Mouse (Mus musculus) bone marrow macrophage, adult 2 months (primary cell): ENCODE results near the gene Ppp1r11. TPM values are rescaled to one million over a fixed set of nuclear protein-coding genes. Genes with fewer than 3 reads are reported as not detected.

Source experiments
- H3K27ac ChIP-seq: 2 replicates; pipeline ENCODE4 v1.5.1; 2012; ENCODE audit warnings: low read depth, low read length; ENCODE audit not compliant: insufficient read depth
- H3K4me1 ChIP-seq: 2 replicates; pipeline ENCODE4 v1.6.1; 2012; ENCODE audit warnings: low read length; ENCODE audit not compliant: control insufficient read depth, insufficient read depth
- H3K4me3 ChIP-seq: 2 replicates; pipeline ENCODE4 v1.5.1; 2012; ENCODE audit warnings: mild to moderate bottlenecking, low read length, moderate library complexity; ENCODE audit not compliant: insufficient read depth
- CTCF ChIP-seq: IDR thresholded peaks from 2 replicates; pipeline ENCODE4 v1.5.1; 2012; ENCODE audit warnings: low read depth, mild to moderate bottlenecking, low read length, moderate library complexity
- POLR2A ChIP-seq: IDR thresholded peaks from 2 replicates; pipeline ENCODE4 v1.6.1; 2012; ENCODE audit warnings: mild to moderate bottlenecking, low read depth, low read length, borderline replicate concordance
- polyA plus RNA-seq: library from polyadenylated mRNA; stranded (reverse); fragments of >200 nt; gene quantifications from 2 replicates; pipeline ENCODE4 v1.2.4, GENCODE M21; 2012; ENCODE audit not compliant: missing spikeins, insufficient read depth, insufficient read length

Gene Ppp1r11
- polyA plus RNA-seq, 1 experiment: 64.4 TPM

DNA sequence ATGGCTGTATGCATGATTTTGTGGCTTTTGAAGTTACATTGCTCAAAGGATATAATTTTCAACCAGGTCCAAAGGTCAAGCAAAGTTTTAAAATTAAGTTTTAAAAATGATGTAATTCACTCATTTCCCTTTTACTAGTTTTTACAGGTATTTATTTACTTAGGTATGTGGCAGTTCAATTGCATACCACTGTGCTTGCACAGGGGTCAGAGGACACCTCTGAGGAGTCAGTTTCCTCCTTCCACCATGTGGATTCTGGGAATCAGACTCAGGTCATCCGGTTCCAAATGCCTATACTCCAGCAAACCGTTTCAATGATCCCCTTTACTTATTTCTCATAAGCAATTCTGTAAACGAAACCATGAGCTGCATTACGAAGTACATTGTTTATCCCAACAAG, 28.8 kb downstream of the Ppp1r11 start:
- no peak overlapping the region for H3K27ac ChIP-seq
- no peak overlapping the region for H3K4me3 ChIP-seq
- H3K4me1 ChIP-seq: no peaks in the 10 kb centered on the region
- no peak for TF ChIP-seq CTCF
- no peak for TF ChIP-seq POLR2A

DNA sequence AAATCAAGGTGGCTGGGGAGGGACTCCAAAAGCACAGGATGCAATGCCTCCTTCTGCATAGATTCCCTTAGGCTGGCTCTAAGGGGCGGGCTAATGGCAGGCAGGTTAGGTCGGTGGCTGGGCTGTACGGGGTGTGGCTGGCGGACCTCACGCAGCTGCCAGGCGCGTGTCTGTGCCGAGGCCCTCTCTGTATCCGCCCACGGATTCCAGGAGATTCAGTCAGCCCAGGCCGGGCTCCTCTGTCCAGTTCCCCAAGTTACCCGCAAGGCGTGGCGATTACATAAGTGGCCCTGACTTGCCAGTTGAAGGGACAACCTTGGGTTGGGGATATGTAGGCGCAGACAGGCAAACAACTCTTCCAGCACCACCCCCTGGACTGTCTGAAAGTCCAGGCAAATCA, 31.3 kb downstream of the Ppp1r11 start:
- Histone ChIP-seq H3K27ac (no peak overlapping the region), H3K4me3 (no peak overlapping the region), H3K4me1 (no peaks in the 10 kb centered on the region)
- TF ChIP-seq POLR2A: no peak
- TF ChIP-seq CTCF: no peak

DNA sequence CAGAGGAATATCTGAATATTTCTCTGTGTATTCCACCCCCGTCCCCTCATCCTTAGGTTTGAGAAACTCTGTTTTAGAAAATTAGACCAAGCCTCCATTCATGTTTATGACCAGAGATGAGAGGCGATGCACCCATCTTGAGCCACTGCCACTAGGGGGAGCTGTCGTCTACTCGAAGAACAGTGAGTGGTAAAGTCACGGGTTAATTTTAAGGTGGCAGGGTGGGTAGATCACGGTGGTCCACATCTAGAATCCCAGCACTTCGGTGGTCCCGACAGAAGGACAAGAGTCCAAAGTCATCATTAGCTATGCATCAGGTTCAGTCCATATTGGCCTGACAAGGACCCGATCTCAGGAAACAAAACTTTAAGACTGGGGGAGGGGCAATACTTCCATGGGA, 36.5 kb downstream of the Ppp1r11 start:
- Histone ChIP-seq H3K27ac (no peak overlapping the region), H3K4me1 (no peaks in the 10 kb centered on the region), H3K4me3 (no peak overlapping the region)
- peak; percentile 98 for TF ChIP-seq CTCF
- no peak for TF ChIP-seq POLR2A

DNA sequence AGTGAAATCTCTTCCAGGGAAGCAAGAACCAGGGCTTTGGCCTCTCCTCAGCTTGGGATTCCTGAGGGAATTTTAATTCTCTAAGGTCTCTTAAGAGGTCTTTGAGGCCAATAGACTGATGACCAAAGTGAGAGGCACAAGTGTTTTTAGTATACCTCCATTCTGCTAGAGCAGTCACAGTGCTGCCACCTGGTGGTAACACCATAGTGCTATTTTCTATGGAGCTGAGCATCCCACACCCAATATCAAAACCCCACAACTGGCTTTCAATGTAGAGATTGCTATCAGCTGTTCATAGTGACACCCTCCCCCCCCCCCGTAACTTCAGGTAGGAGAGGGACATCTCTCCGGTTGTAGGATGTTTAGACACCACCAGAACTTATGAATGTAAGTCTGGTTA, 37.4 kb downstream of the Ppp1r11 start:
- no peak overlapping the region for H3K4me3 ChIP-seq
- no peak for TF ChIP-seq CTCF
- no peak for TF ChIP-seq POLR2A
- no peak overlapping the region for H3K27ac ChIP-seq
- H3K4me1 ChIP-seq: no peaks in the 10 kb centered on the region

DNA sequence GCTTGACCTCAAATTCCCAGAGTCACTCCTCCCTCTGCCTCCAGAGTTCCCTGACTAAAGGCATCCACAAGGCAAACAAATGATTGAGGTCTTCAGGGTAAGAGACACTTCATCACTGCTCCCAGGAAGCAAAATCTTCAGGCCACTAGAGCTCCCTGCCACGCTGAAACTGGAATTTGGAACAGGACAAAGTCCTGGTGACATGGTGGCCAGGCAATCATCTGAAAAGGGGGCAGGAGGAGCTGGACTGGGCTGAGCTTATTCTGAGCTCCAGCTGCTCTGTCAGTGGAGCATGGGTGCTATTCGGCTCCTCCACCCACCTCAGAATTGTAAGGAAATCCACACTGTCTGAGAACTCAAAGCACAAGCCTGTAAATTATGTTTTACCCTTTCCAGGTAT, 39.5 kb downstream of the Ppp1r11 start:
- Histone ChIP-seq H3K4me1 (no peaks in the 10 kb centered on the region), H3K27ac (no peak overlapping the region), H3K4me3 (no peak overlapping the region)
- TF ChIP-seq POLR2A (no peak), CTCF (no peak)

DNA sequence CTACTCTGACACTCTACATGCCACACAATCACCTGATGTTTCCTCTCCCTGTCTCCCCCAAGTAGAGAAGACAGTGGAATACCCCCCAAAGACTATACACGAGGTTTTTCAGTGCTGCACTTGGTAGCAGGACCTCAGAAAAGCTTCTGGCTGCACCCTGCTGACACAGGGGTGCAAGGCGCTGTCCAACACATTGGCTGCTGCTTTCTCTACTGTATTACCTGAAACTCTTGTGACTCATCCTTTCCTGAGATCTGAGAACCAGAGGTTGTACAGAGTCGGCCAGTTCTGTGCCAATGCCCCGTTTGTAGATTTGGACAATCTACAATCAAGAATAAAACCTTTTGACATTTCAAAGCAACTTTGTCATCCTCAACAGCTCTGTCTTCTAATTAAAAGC, 41.7 kb downstream of the Ppp1r11 start:
- no peak for TF ChIP-seq CTCF
- no peak for TF ChIP-seq POLR2A
- Histone ChIP-seq H3K27ac (no peak overlapping the region), H3K4me3 (no peak overlapping the region), H3K4me1 (peaks cover 9% of the 10 kb centered on the region)

DNA sequence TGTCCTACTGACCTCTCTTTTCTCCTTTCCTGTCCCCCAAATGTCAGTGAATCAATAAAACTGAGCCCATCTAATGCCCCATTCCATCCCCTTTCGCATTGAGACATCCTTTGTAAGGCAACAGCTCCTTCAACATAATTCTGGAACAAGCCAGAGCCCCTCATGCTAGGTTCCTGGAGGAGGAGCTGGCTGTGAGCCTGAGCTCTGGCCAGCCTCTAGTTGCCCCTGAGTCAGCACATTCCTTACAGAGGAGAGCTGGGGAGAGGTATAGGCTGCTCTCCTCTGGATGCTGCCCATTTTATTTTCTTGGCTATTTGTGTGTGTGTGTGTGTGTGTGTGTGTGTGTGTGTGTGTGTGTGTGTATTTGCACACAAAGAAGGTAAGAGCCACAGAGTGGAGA, 43.3 kb downstream of the Ppp1r11 start:
- TF ChIP-seq POLR2A (no peak), CTCF (no peak)
- no peak overlapping the region for H3K27ac ChIP-seq
- H3K4me3 ChIP-seq: no peak overlapping the region
- peaks cover 16% of the 10 kb centered on the region for H3K4me1 ChIP-seq

DNA sequence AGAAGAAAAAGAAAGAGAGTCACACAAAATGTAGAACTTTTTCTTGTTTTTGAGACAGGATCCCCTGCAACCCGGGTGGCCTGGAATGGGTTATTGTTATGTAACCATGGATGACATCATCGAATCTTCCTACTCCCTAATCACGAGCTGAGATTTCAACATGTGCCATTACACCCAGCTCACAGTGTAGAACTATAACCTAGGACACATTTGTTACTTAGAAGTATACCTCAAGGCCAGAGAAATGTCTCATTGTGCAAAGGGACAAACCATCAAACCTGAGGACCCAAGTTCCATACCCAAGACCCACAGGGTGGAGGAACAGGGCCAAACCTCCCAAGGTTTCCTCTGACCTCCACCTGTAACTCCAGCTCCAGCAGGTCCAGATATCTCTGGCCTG, 47.9 kb downstream of the Ppp1r11 start:
- H3K27ac ChIP-seq: peak overlapping the region; percentile 89
- H3K4me3 ChIP-seq: no peak overlapping the region
- H3K4me1 ChIP-seq: peaks cover 18% of the 10 kb centered on the region
- TF ChIP-seq POLR2A (no peak), CTCF (no peak)

DNA sequence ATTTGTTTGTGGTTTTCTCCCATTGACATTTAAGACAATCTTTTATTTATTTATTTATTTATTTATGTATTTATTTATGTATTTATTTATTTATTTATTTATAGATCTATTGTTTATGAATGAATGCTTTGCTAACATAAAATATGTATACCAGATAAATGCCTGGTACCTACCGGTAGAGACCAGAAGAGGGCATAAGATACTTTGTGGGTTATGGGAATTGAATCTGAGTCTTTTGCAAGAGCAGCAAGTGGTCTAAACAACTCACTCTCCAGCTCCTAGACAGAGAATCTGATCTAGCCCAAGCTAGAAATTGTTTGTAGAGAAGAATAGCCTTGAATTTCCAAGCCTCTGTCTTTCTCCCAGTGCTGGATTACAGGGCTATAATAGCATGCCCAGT, 50.9 kb downstream of the Ppp1r11 start:
- H3K4me1 ChIP-seq: peaks cover 18% of the 10 kb centered on the region
- no peak for TF ChIP-seq POLR2A
- no peak for TF ChIP-seq CTCF
- no peak overlapping the region for H3K4me3 ChIP-seq
- no peak overlapping the region for H3K27ac ChIP-seq

DNA sequence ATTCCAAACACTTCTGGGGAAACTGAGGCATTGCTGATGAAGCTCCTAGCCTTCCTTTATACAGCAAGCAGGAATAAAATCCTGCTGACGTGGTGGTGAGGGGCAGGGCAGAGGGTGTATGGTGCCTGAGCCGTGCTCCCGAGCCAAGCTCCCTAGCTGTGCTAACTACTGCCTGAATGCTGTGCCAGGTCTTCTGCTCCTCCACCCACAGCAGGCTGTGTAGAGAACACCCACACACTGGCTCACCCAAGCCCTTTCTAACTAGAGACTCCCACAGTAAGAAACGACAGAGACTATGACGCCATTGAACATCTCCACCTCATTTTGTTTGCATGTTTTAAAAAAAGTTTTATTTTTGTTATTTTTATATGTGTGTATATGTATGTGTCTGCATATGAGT, 51.5 kb downstream of the Ppp1r11 start:
- no peak for TF ChIP-seq CTCF
- no peak for TF ChIP-seq POLR2A
- peaks cover 11% of the 10 kb centered on the region for H3K4me1 ChIP-seq
- H3K4me3 ChIP-seq: no peak overlapping the region
- no peak overlapping the region for H3K27ac ChIP-seq

DNA sequence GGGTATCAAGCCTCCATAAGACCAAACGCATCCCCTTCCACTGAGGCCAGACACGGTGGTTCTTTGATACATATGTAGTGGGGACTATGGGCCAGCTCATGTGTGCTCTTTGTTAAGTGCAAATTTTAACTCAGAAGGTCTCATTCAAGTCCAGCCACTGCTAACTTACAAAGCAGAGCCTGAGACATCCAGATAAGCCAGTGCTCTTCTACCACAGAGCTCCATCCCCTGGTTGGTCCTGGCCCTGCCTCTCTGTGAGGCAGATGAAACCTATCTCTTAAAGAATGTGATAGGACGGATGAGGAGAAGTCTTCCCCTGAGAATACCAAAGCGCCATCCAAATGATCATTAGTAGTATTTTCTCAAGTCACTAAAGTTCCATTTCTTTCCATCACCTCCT, 52.2 kb downstream of the Ppp1r11 start:
- Histone ChIP-seq H3K27ac (no peak overlapping the region), H3K4me1 (peaks cover 6% of the 10 kb centered on the region)
- TF ChIP-seq CTCF (no peak), POLR2A (no peak)

More for the DNA sequence above, 52.2 kb downstream of the Ppp1r11 start:
- no peak overlapping the region for H3K4me3 ChIP-seq

Other genes starting within 250 kb of the Ppp1r11 start
- not detected in 2 replicates for gene H2-M10.5, start 178.8 kb downstream of the Ppp1r11 start, polyA plus RNA-seq
- not detected in 2 replicates for gene H2-M10.6, start 139.6 kb downstream of the Ppp1r11 start, polyA plus RNA-seq
- gene Trim26, start 114.6 kb downstream of the Ppp1r11 start, polyA plus RNA-seq: 65.9 and 67.3 TPM in 2 replicates
- not detected in 2 replicates for gene Trim15, start 84.5 kb downstream of the Ppp1r11 start, polyA plus RNA-seq
- gene Trim10, start 82.2 kb downstream of the Ppp1r11 start, polyA plus RNA-seq: not detected in 2 replicates
- not detected in 2 replicates for gene Trim40, start 61.6 kb downstream of the Ppp1r11 start, polyA plus RNA-seq
- gene Trim31, start 53.6 kb downstream of the Ppp1r11 start, polyA plus RNA-seq: not detected in 2 replicates
- not detected in 2 replicates for gene Rnf39, start 8.8 kb downstream of the Ppp1r11 start, polyA plus RNA-seq
- 50.1 and 70.8 TPM in 2 replicates for gene Znrd1, start 6.8 kb upstream of the Ppp1r11 start, polyA plus RNA-seq
- 7.9 and 10.4 TPM in 2 replicates for gene Znrd1as, start 6.9 kb upstream of the Ppp1r11 start, polyA plus RNA-seq
- not detected in 2 replicates for gene 2410137M14Rik, start 29.5 kb upstream of the Ppp1r11 start, polyA plus RNA-seq
- 0.69 and 1.0 TPM in 2 replicates for gene H2-M5, start 37.8 kb upstream of the Ppp1r11 start, polyA plus RNA-seq
- gene Zfp57, start 49.4 kb upstream of the Ppp1r11 start, polyA plus RNA-seq: not detected in 2 replicates
- gene Mog, start 71.7 kb upstream of the Ppp1r11 start, polyA plus RNA-seq: not detected in 2 replicates
- 0.90 and 1.0 TPM in 2 replicates for gene Gabbr1, start 94.2 kb upstream of the Ppp1r11 start, polyA plus RNA-seq
- gene Olfr90, start 136.8 kb upstream of the Ppp1r11 start, polyA plus RNA-seq: not detected in 2 replicates
- gene Olfr91, start 146.5 kb upstream of the Ppp1r11 start, polyA plus RNA-seq: not detected in 2 replicates
- gene Olfr92, start 168.3 kb upstream of the Ppp1r11 start, polyA plus RNA-seq: not detected in 2 replicates
- gene Olfr93, start 209.8 kb upstream of the Ppp1r11 start, polyA plus RNA-seq: not detected in 2 replicates
- gene Ubd, start 242.2 kb upstream of the Ppp1r11 start, polyA plus RNA-seq: not detected in 2 replicates
- not detected in 2 replicates for gene Olfr94, start 249.3 kb upstream of the Ppp1r11 start, polyA plus RNA-seq